Mouse (Mus musculus) limb, embryonic 15.5 days (tissue): ENCODE measurements around the gene Unc5c. TPM values are rescaled to one million over a fixed set of nuclear protein-coding genes. Genes with fewer than 3 reads are reported as not detected.

Experiments used
- ATAC-seq: fragments of 200-750 bp; cut with Nextera tagmentation; 2 replicates; pipeline ENCODE4 v1.8.0; 2017; ENCODE audit warnings: low read depth, moderate TSS enrichment; ENCODE audit not compliant: insufficient number of reproducible peaks, low FRiP score, low TSS enrichment
- H3K27ac ChIP-seq: fragments of 300-500 bp; sonication (generic); 2 replicates; pipeline ENCODE4 v1.5.1; 2015; ENCODE audit warnings: moderate library complexity, mild to moderate bottlenecking, inconsistent platforms
- H3K27me3 ChIP-seq: fragments of 300-500 bp; sonication (generic); 2 replicates; pipeline ENCODE4 v1.6.1; 2015; ENCODE audit warnings: inconsistent platforms
- H3K36me3 ChIP-seq: fragments of 300-500 bp; sonication (generic); 2 replicates; pipeline ENCODE4 v1.6.1; 2015; ENCODE audit warnings: inconsistent platforms
- H3K4me1 ChIP-seq: fragments of 300-500 bp; sonication (generic); 2 replicates; pipeline ENCODE4 v1.6.1; 2015; ENCODE audit warnings: inconsistent platforms
- H3K4me2 ChIP-seq: fragments of 300-500 bp; sonication (generic); 2 replicates; pipeline ENCODE4 v1.6.1; 2015; ENCODE audit warnings: mild to moderate bottlenecking, inconsistent platforms
- H3K4me3 ChIP-seq: fragments of 300-500 bp; sonication (generic); 2 replicates; pipeline ENCODE4 v1.5.1; 2015; ENCODE audit warnings: mild to moderate bottlenecking, inconsistent platforms
- H3K9ac ChIP-seq: fragments of 300-500 bp; sonication (generic); 2 replicates; pipeline ENCODE4 v1.6.1; 2015; ENCODE audit warnings: inconsistent platforms
- H3K9me3 ChIP-seq: fragments of 300-500 bp; sonication (generic); 2 replicates; pipeline ENCODE4 v1.6.1; 2016; ENCODE audit warnings: inconsistent platforms
- WGBS: fragments of 180-500 bp; shearing (Covaris S2); methylation state at CpG from one replicate; pipeline ENCODE4 v1.1.7; 2015; 5-methylcytosine and 5-hydroxymethylcytosine counted together
- polyA plus RNA-seq: library from polyadenylated mRNA; unstranded; fragments of >200 nt; fragmentation: Nextera tagmentation; extraction: Ambion mirVana; gene quantifications from 2 replicates; pipeline ENCODE4 v1.2.1, GENCODE M21; 2015

Unc5c gene
- polyA plus RNA-seq, 1 experiment from 2014 or later, result 7.0 TPM

DNA sequence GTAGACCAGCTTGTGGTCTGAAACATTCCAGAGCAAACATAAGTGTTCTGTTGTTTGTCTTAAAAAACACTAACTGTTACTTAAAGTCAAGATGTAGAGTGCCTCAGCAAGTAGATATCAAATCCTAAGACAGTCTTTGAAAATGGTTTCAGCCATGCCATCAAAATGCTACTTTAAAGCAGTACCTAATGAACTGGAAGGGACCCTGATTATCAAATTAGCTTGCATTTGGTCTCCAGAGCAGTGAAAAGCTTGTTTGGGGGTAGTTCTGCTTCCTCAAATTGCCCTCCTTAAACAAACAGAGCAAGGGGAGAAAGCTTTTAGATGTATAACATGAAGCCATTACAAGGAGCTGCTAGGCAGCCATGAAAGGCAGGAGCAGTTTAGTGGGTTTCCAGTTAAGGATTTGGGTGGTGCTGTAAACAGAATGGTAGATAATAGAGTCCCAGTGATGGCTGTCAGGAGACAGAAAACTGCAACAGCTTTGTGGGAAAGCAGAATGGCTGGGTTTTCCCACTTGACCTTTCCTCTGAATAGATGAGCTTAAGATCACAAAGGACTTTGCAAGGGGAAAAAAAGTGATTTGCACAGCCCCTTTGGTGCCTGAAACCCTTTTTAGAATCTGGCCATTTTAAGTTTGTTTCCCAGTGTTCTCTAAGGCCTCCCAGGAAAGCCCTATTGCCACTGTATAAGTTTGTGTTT lies 116.3 kb downstream of the Unc5c start:
- no peak overlapping the region for H3K9ac ChIP-seq
- H3K4me2 ChIP-seq, result no peak overlapping the region
- H3K27me3 ChIP-seq, result no peaks in the 10 kb centered on the region
- no peak overlapping the region for H3K27ac ChIP-seq
- no peaks in the 10 kb centered on the region for H3K36me3 ChIP-seq
- no peaks in the 10 kb centered on the region for H3K4me1 ChIP-seq
- ATAC-seq, result no peak
- H3K9me3 ChIP-seq, result no peaks in the 10 kb centered on the region
- H3K4me3 ChIP-seq, result no peak overlapping the region

DNA sequence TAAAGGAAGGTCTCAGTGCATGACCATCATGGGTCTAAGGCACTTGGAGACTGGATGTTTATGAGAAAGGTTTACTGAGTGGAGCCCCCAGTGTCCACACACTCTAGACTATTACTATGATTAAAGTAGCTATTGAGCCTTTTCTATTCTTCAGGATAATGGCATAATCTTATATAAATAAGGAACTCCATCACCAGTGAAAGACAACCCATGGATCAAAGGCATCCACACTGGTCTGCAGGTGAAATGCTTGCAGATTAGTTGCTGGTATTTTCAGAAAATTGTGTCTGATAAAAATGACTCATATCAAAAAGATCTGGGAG lies 116.8 kb downstream of the Unc5c start:
- H3K4me3 ChIP-seq, result no peak overlapping the region
- no peaks in the 10 kb centered on the region for H3K9me3 ChIP-seq
- H3K27me3 ChIP-seq, result no peaks in the 10 kb centered on the region
- no peaks in the 10 kb centered on the region for H3K36me3 ChIP-seq
- no peak overlapping the region for H3K4me2 ChIP-seq
- ATAC-seq, result no peak
- H3K4me1 ChIP-seq, result no peaks in the 10 kb centered on the region
- H3K9ac ChIP-seq, result no peak overlapping the region
- no peak overlapping the region for H3K27ac ChIP-seq

DNA sequence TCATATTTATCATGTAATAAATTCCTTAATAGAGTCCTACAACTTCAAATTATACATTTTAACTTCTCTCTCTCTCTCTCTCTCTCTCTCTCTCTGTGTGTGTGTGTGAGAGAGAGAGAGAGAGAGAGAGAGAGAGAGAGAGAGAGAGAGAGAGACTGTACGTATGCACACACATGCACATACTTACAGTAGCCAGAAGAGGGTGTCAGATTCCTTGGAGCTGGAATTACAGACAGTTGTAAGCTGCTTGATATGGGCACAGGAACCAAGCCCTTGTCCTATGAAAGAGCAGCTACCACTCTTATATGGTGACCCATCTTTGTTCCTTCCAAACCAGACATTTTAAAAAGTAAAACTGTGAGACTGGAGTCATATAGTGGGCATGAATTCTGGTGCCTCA lies 118.2 kb downstream of the Unc5c start:
- H3K4me2 ChIP-seq, result no peak overlapping the region
- ATAC-seq, result no peak
- no peaks in the 10 kb centered on the region for H3K27me3 ChIP-seq
- WGBS, result 80% methylated on average over 1 of the region's 1 CpGs
- no peaks in the 10 kb centered on the region for H3K4me1 ChIP-seq
- H3K9me3 ChIP-seq, result no peaks in the 10 kb centered on the region
- H3K4me3 ChIP-seq, result no peak overlapping the region
- H3K9ac ChIP-seq, result no peak overlapping the region
- no peak overlapping the region for H3K27ac ChIP-seq
- H3K36me3 ChIP-seq, result no peaks in the 10 kb centered on the region

DNA sequence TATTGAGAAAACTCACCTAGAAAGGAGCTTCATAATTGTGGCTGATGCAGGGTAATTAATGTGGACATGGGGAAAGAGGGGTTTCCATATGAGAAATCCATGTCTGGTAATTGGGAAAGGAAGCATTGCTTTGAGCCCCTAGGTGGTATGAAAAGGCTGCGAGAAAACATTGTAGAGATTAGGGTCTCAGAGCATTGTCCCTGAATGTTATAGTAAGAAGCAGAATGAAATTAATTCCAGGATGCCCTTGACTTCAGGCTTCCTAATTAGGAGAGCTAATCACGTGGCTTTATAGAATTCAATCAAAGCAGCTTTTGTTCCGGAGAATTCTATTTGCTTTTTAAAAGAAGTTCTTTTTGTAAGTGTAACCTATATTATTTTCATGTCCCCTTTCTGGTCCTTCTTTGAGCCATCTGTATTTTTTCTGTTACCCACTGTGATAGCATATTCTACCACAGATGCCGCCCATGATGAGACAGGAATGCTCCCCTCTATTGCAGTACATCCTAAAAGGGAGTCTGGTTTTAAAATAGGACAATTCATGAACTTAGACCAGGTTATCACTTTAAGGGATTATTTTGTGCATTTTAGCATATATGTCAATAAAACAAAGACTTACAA lies 124.5 kb downstream of the Unc5c start:
- Histone ChIP-seq H3K27me3 (no peaks in the 10 kb centered on the region), H3K27ac (no peak overlapping the region), H3K9ac (no peak overlapping the region), H3K36me3 (no peaks in the 10 kb centered on the region), H3K4me1 (no peaks in the 10 kb centered on the region), H3K4me2 (no peak overlapping the region), H3K9me3 (no peaks in the 10 kb centered on the region), H3K4me3 (no peak overlapping the region)
- ATAC-seq, result no peak
- 71% methylated on average over 4 of the region's 4 CpGs for WGBS

DNA sequence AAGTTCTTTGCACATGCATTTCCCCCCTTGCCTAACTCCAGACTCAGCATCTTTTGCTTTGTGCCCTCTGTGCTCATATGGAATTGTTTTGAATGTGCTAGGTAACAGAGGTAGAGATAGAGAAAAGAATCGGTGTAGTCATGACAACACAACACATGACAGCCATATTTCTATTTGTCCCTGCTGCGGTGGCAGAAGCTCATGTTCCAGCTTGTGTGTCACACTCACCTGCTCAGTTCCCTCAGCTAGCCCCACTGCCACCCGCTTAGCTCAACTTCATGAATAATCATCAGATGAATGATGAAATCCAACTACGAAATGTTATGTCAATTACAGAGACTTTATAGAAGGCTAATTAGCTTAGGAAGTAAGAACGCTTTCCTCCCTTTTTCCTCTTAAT lies 128.2 kb downstream of the Unc5c start:
- H3K4me1 ChIP-seq, result no peaks in the 10 kb centered on the region
- ATAC-seq, result no peak
- H3K9ac ChIP-seq, result no peak overlapping the region
- no peaks in the 10 kb centered on the region for H3K9me3 ChIP-seq
- H3K4me3 ChIP-seq, result no peak overlapping the region
- H3K27ac ChIP-seq, result no peak overlapping the region
- no peak overlapping the region for H3K4me2 ChIP-seq
- H3K36me3 ChIP-seq, result no peaks in the 10 kb centered on the region
- H3K27me3 ChIP-seq, result no peaks in the 10 kb centered on the region
- 70% methylated on average over 5 of the region's 5 CpGs for WGBS

DNA sequence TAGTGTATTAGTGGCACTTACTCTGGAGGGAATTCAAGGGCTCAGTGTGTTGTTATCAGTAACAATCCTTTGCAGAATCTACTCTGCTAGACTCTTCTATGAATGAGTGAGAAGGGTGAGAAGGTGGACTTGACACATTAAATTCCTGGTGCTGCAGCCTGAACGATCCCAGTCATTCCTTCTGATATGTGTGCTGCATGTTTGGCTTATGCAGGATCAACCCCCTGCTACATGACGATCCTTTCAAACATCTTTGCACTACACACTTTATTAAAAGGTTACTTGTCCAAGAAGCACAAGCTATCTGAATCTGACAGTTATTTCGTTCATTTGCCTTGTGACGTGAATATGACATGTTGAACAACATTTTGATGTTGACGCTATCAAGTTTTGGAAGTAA lies 129.1 kb downstream of the Unc5c start:
- no peak overlapping the region for H3K27ac ChIP-seq
- H3K4me1 ChIP-seq, result no peaks in the 10 kb centered on the region
- no peaks in the 10 kb centered on the region for H3K27me3 ChIP-seq
- H3K9ac ChIP-seq, result no peak overlapping the region
- no peak overlapping the region for H3K4me3 ChIP-seq
- whole genome bisulfite sequencing, result 79% methylated on average over 5 of the region's 5 CpGs
- H3K36me3 ChIP-seq, result no peaks in the 10 kb centered on the region
- H3K4me2 ChIP-seq, result no peak overlapping the region
- no peak for ATAC-seq
- H3K9me3 ChIP-seq, result no peaks in the 10 kb centered on the region

DNA sequence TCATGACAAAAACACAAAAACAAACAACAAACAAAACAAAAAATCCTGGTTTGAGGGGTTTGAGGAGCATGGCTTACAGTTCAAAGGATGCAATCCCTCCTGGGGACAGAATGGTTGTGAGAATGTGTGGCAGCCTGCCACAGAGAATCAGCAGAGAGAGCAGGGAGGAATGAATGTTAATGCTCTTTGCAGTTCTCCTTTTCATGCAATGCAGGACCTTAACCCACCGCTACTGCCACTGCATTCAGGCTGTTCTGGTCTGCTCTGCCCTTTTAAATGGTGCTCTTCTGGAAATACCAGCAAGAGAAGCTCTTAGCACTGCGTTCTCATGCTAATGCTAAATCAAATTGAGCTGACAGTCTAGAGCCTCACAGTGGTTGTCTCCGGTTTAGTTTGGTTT lies 130.1 kb downstream of the Unc5c start:
- H3K27me3 ChIP-seq, result no peaks in the 10 kb centered on the region
- H3K9me3 ChIP-seq, result no peaks in the 10 kb centered on the region
- H3K36me3 ChIP-seq, result no peaks in the 10 kb centered on the region
- no peak overlapping the region for H3K4me2 ChIP-seq
- H3K27ac ChIP-seq, result no peak overlapping the region
- H3K4me1 ChIP-seq, result peaks cover 6% of the 10 kb centered on the region; the same call in 1 of the 2 replicates
- WGBS, result 51% methylated on average over 3 of the region's 3 CpGs
- ATAC-seq, result no peak
- no peak overlapping the region for H3K9ac ChIP-seq
- H3K4me3 ChIP-seq, result no peak overlapping the region

DNA sequence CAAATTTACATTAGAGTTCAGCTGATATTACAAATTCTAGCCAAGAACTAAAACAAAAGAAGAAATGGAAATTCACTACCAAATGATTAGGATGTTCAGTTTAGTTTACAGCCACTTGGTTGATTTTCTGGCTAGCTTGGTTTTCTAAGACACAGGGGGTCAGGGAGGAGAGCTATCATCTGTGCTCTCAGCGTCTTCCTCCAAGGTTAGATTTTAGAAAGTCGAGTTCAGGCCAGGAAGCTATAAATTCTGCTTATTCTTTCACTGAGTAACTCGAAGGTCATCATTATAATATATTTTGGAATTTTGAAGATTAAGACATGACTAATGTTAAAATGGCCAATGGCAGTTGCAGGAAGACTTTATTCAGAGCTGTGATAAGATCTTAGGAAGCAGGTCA lies 131.4 kb downstream of the Unc5c start:
- Histone ChIP-seq H3K27ac (no peak overlapping the region), H3K9me3 (no peaks in the 10 kb centered on the region), H3K4me1 (peaks cover 8% of the 10 kb centered on the region; the same call in 1 of the 2 replicates), H3K27me3 (no peaks in the 10 kb centered on the region), H3K36me3 (no peaks in the 10 kb centered on the region), H3K9ac (no peak overlapping the region), H3K4me3 (no peak overlapping the region), H3K4me2 (no peak overlapping the region)
- WGBS, result 61% methylated on average over 3 of the region's 3 CpGs
- no peak for ATAC-seq

DNA sequence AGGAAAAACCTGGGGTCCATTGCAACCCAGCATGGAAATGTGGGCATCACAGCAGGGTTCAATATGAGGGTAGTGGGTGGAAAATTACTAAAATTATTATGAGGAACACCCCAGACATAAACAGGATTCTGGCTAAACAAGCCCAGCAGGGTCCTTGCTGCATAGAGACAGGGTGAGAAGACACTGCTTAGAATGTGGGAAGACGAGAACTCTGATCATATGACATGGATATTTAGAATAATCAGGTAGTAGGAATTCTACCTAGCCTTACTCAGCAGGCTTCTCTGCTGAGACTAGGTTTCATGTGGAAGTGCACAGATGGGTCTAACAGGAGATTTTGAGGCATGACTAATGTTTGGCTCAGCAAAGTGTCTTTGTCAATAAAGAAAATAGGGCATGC lies 131.9 kb downstream of the Unc5c start:
- H3K4me1 ChIP-seq, result peaks cover 8% of the 10 kb centered on the region; the same call in 1 of the 2 replicates
- H3K27ac ChIP-seq, result no peak overlapping the region
- no peak overlapping the region for H3K9ac ChIP-seq
- H3K9me3 ChIP-seq, result no peaks in the 10 kb centered on the region
- 56% methylated on average over 1 of the region's 1 CpGs for WGBS
- H3K27me3 ChIP-seq, result no peaks in the 10 kb centered on the region
- no peak overlapping the region for H3K4me2 ChIP-seq
- no peak for ATAC-seq
- no peak overlapping the region for H3K4me3 ChIP-seq
- no peaks in the 10 kb centered on the region for H3K36me3 ChIP-seq

DNA sequence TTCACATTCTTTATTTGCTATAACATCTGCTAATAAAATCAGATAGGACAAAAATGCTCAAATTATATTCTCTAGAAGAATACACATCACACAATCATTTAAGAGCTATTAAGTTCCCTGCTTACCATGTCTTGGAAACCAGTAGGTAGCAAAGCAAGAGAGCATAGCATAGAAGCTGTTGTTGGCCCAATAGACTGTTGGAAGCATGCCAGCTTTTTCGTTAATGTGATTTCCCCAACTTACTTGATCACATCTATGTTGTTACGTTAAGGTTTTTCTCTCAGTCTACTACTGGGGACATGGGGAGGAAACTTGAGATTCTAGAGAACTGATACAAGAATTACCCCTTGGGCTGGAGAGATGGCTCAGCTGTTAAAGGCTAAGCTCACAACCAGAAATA lies 133.0 kb downstream of the Unc5c start:
- no peaks in the 10 kb centered on the region for H3K9me3 ChIP-seq
- no peak overlapping the region for H3K27ac ChIP-seq
- H3K27me3 ChIP-seq, result no peaks in the 10 kb centered on the region
- H3K9ac ChIP-seq, result no peak overlapping the region
- ATAC-seq, result no peak
- H3K4me1 ChIP-seq, result peaks cover 8% of the 10 kb centered on the region; the same call in 1 of the 2 replicates
- no peak overlapping the region for H3K4me3 ChIP-seq
- no peaks in the 10 kb centered on the region for H3K36me3 ChIP-seq
- H3K4me2 ChIP-seq, result no peak overlapping the region
- 32% methylated on average over 2 of the region's 2 CpGs for WGBS

DNA sequence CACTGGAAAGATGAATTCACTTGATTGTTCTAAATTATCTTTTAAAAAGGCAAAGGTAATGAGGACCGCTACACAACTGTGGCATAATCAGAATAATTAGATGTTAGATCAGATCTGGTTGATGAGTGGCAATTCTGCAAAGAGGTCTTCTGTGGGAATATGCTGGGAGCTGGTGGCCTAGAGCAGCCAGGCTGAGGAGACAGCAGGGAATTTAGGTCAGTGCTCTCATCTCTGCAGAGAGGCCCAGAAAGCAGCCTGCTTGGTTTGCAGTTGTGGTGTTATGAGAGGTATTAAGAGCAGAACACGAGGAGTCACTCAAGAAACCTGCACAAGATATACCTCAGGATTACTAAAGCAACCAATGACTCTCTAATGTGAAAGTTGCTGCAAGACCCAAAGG lies 133.9 kb downstream of the Unc5c start:
- Histone ChIP-seq H3K9ac (no peak overlapping the region), H3K4me1 (peaks cover 8% of the 10 kb centered on the region; the same call in 1 of the 2 replicates), H3K36me3 (no peaks in the 10 kb centered on the region), H3K27ac (no peak overlapping the region), H3K9me3 (no peaks in the 10 kb centered on the region), H3K4me3 (no peak overlapping the region), H3K4me2 (no peak overlapping the region), H3K27me3 (no peaks in the 10 kb centered on the region)
- ATAC-seq, result no peak
- 81% methylated on average over 2 of the region's 2 CpGs for WGBS

DNA sequence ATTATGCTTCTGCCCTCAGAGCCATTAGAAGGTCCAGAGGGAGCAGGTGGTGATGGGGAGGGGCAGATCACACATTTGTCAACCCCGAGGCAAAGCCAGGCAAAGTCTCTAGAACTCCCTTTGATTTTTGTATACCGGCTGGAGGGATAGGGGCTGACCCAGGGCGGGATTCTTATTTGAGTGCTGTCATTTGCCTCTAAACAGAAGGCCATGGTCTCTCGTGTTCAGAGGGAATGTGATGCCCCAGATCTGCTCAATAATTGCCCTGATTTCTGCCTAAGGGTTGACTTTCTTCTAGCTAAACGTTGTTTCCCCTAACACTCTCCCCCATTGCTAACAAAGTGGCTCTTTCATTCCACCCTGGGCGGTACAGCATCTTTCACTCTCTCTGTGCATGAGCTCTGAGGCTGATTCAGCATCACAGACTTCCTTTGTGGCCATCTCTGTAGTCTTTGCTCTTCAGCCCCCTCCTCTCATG lies 136.1 kb downstream of the Unc5c start:
- no peak for ATAC-seq
- Histone ChIP-seq H3K9ac (no peak overlapping the region), H3K9me3 (no peaks in the 10 kb centered on the region), H3K4me2 (no peak overlapping the region), H3K4me3 (no peak overlapping the region), H3K27me3 (no peaks in the 10 kb centered on the region), H3K4me1 (peaks cover 8% of the 10 kb centered on the region; the same call in 1 of the 2 replicates), H3K36me3 (no peaks in the 10 kb centered on the region), H3K27ac (0 out of 2 replicates have a peak overlapping the region, but pooled peaks have one; percentile 17)
- WGBS, result 18% methylated on average over 6 of the region's 6 CpGs
